Mouse (Mus musculus) erythroblast, embryonic 14.5 days (primary cell): ENCODE data around the gene Tnr.

Source experiments
- GATA1 ChIP-seq: IDR thresholded peaks from 2 replicates; pipeline ENCODE4 v1.6.1; 2012; ENCODE audit warnings: low read length, inconsistent platforms, mixed read lengths
- TAL1 ChIP-seq: IDR thresholded peaks from 3 replicates; pipeline ENCODE4 v1.6.1; 2012; ENCODE audit warnings: low read length, inconsistent platforms, mixed read lengths

DNA sequence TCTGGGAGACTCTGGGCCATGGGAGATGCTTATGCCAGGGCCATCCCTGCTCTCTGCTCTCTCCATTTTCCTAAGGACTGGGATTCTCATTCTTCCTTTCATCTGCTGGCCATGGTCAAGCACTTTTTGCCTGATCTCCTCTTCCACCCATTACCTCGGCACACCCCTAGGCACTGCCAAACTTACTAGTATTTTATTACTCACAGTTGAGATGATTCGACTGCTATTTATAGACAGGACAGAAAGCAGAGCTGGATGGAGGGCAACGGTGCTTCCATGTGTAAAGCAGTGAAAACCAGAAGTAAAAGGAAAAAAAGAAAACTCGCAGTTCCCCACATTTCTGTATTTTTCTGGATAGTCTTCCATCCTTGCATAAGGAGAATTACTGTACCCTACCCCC is 31.0 kb upstream of the Tnr start:
- TF ChIP-seq GATA1 (no peak), TAL1 (no peak)
